Mouse (Mus musculus) erythroid progenitor cell, adult 5-6 weeks (primary cell): ENCODE results near the gene Slamf9. TPM values are rescaled to one million over a fixed set of nuclear protein-coding genes. Genes with fewer than 3 reads are reported as not detected.

ENCODE experiments used
- ATAC-seq: replicated peaks from 2 replicates; pipeline ENCODE4 v1.8.0; 2016; ENCODE audit warnings: moderate number of reproducible peaks, mild to moderate bottlenecking, moderate TSS enrichment, inconsistent platforms; ENCODE audit not compliant: poor library complexity, low FRiP score, severe bottlenecking
- total RNA-seq, 2 experiments: library from RNA; stranded (forward) in 1 of 2; stranded (reverse) in 1 of 2; fragments of 150-400 nt in 1 of 2; fragments of 186-747, 209-891 nt in 1 of 2; gene quantifications; 2 replicates each; pipeline versions ENCODE4 v1.2.3 to v1.2.4; 2015 to 2017; ENCODE audit warnings: low replicate concordance in 2 of 2

Slamf9 gene
- 1.1 TPM in 1 of 2 replicates, not detected in the other for total RNA-seq (2015; ENCODE audit: low replicate concordance)
- 0.90 and 2.7 TPM in 2 replicates for total RNA-seq (2017; ENCODE audit: low replicate concordance)

DNA sequence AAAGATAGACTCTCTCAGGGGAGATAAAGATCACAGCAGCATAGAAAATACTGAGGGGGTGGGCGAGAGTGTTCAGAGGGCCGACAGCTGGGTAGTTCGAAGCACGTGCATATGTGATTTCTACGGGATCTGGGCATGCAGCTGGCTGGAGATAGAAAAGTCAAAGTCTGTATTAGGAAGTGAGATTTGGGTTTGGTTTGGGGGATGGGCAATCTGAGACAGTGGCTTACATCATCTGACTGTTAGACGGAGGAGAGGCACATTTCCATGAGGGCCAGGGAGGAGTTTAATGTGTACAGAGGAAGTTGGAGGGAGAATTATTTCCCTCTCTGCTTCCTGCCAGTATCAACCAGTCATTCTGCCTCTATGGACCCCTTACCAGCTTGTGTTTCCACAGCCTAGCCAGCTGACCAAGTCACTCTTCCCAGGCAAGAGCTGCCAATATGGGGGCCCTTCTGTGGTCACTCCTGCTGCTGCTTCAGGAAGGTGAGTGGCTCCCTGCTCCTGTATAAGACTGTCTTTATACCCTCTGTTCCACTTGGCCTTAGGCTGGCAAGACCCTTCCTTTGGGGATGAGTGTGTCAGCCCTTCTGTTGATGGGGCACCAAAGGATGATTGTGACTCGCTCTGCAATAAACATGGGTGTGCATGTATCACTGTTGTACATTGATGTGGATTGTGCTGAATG, at the start of gene Slamf9:
Gene Slamf9 (plus strand): TSS at position 305 of the 688 bp plus-strand sequence.
- ATAC-seq, result no peak

DNA sequence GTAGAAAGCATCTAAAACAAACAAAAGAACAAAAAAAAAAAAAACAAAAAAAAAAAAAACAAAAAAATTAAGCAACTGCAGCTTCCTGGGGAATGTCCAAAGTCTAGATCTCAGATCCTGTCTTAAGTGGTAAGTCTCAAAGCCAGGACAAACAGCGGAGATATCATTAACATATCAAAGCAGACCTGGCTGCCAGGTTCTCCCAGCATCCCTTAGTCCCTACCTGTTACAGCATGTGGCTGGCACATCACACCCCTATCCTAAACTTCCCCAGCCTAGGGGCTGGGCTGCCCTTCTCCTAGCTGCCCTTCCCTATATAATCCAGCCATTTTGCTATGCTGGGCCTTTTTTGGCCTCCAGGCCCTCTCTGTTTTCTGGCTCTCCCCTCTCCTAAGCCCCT, 48.7 kb upstream of the Slamf9 start:
- ATAC-seq, result no peak

DNA sequence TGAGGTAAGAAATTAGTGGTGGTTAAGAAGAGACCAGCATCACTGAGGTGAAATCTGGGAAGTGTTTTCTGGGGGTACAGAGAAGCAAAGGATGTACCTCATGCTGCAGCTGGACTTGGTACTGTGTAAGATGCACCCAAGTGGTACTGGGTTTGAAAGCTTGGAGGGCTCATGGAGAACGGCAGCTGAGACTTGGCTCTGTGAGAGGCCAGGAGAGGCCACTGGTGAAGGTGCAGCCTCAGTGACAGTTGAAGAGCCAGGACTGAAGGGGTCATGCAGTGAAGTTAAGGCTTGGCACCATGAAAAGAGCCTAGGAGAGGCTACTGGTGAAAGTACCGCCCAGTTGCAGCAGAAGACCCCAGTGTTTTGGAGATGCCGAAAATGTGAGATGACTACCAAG, 47.3 kb upstream of the Slamf9 start:
- no peak for ATAC-seq

DNA sequence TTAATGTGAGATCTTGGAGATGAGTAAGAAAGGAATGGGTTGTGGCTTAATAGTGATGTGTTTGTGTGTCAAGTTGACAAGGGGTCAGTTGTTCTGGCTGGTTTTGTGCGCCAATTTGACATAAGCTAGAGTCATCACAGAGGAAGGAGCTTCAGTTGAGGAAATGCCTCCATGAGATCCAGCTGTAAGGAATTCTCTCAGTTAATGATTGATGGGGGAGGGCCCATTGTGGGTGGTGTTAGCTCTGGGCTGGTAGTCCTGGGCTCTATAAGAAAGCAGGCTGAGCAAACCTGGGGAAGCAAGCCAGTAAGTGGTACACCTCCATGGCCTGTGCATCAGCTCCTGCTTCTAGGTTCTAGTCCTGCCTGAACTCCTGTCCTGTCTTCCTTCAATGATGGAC, 46.5 kb upstream of the Slamf9 start:
- ATAC-seq, result no peak

DNA sequence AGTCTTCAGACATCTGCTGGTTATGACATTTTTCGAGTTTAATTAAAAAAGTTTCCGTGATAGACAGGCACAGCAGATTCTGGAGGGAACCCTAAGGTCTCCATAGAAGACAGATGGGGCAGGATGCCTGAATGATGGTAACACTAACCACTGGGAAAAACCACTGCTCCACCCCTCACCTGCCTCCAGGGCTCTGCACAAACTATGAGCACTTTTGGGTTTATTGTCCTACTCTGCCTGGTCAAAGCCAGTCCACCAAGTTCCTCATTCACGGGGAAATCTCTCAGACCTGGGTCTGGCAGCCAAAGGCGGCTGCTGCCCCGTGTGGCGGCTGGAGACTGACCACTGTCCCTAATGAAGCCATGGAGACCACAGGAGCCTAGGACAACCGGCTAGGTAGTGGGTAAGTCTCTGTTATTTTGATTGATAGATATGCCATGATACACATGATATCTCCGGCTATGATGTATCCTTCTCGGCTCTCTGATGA, 44.4 kb upstream of the Slamf9 start:
- ATAC-seq, result no peak

DNA sequence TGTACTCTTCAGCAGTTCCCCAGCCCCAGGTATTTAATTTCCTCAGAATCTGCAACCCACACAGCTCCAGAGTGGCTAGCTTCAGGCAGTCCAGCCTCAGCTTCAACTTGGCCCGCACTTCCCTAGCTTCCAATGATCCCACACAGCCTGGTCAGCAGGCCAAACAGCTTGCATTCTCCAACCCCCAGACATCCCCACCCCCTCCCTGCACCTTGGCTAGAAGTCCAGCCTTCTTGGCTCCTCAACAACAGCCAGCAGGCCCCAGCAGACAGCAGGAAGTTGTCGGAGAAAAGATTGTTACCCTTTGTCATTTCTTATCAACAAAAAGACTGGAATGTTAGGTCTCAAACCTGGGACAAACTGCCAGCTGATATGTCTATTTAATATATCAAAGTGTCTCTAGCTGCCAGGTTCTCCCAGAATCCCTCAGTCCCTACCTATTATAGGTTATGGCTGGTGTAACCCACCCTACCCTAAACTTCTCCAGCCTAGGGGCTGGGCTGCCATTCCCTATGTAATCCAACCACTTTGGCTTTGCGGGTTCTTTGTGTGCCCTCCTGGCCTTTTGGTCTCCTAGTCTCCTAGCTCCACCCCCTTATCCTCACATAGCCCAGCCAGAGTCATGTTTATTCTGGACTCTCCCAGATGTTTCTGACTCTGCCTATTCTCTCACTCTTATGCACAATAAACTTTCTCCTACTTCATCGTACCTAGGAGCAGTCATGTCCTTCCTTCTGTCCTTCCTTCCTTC, 43.1 kb upstream of the Slamf9 start:
- ATAC-seq, result no peak

DNA sequence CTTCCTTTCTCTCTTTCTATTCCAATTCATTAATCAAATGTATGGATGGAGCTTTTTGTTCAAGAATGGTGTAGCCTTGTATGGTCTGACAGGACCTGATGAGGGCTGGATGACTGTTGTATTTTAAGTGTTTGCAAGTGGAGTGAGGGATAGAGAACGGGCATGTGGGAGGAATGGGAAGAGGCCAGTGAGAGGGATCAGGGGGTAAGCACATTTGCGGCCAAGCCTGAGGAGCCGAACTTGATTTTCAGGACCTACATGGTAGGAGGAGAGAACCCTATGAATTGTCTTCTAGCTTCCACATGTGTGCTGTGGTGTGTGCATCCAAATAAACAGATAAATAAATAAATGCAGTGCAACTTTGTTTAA, 42.6 kb upstream of the Slamf9 start:
- ATAC-seq, result no peak

DNA sequence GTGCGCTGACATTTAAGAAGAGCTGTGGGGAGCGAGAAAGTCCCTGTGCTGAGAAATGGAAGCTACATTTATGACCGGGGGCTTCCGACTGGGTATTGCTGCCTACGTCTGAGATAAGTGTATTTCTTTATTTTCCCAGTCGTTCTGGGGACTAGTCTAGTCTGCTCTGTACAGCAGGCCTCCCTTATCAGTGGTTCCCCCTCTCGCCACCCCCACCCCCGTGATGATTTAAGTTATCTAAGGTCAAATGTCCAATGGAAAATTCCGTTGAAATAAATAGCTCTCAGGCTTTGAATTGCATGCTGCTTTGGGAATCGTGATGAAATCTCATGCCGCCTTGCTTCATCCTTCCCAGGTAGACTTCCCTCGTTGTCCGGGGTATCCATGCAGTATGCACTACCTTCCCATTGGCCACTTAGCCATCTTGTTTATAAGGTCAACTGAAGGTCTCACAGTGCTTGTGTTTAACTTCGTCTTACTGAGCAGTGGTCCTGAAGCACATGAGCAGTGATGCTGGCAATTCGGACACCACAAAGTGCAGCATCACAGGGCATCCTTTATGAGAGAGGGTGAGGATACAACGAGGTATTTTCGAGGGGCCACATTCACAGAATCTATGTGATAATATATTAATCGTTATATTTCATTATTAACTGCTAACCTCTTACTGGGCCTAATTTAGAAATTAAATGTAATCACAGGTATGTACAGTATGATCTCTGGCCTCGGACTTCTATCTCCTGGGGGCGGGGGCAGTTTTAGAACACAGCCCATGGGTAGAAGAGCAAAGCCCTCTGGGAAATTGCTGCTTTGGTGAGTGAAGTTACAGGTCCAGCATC, 41.9 kb upstream of the Slamf9 start:
- ATAC-seq, result no peak

DNA sequence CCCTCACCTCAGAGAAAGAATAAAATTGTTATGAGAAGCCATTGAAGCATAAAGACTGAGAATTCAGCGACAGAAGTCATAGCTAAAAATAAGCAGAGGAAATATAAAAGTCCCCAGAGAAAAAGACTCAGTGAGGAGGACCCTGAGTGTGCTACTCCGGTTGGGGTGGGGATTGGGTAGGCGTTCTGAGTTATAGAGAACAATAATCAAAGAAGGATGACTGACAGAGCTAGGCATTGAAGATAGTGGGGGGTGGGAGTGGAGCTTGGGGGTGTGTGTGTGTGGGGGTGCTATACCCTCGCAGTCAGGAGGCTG, 41.4 kb upstream of the Slamf9 start:
- no peak for ATAC-seq

DNA sequence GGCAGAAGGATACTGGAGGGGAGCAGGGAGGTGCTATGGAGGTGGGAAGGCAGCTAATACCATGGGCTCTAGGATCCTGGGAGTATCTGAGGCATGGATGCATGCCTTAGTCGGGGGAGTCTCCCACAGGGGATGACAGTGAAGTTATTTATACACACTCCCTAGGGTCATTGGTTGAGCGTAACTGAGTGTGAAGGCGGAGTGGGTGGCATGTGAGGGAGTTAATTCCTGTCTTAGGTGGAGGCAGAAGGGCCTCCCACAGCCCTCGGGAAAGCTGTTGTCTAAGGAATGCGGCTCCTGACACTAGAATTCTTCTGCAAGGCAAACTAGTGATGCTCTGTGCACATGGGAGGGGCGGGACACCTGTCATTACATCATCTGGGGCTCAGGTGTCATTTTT, 38.4 kb upstream of the Slamf9 start:
- ATAC-seq, result no peak

DNA sequence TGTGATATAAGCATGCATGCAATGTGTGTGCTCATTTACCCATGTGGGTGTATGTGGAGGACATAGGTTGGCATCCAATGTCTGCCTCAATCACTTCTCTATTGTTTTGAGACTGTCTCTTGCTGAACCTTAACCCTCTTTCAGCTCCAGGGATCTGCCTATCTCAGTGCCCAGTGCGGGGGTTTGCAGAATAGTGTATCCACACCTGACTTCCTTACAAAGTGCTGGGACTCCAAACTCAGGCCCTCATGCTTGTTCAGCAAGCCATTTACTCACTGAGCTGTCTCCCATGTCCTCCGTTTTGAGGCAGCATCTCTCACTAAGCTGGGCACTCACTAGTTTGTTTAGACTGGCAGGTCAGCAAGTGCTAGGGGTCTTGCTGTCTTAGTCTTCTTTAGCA, 36.5 kb upstream of the Slamf9 start:
- ATAC-seq, result no peak

DNA sequence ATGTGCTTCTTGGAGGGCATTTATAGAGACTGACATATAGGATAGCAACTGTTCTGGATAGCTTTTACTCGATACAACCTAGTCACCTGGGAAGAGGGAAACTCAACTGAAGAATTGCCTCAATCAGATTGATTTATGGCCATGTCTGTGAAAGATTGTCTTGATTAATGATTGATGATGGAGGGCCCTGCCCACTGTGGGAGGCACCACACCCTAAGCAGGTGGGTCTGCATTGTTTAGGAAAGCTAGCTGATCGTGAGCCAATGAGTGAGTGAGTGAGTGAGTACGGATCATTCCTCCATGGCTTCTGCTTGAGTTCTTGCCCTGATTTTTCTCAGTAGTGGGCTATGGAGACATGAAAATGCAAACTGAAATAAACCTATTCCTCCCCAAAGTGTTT, 34.6 kb upstream of the Slamf9 start:
- ATAC-seq, result no peak

DNA sequence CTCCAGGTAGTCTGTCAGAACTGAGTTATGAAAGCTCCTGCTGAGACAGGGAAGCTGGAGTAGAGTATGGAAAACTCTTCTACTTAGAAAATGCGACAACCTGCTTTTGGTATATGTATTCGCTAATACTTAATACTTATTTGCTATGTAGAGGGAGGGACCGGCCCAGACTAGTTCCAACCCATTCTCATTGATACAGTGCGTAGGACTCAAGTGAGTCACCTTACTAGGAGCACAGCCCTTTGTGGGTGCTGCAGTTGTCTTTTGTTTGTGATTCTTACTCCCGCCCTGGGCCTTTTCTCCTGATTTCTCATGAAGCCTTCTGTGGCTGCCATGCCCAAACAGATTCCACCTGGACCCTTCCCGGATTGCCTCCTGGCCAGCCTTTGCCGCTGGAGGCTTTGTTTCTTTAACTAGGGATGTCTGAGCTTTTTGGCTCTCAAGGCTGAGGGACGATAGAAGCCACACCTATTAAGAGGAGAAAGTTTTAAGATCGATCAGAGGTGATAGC, 33.2 kb upstream of the Slamf9 start:
- no peak for ATAC-seq

DNA sequence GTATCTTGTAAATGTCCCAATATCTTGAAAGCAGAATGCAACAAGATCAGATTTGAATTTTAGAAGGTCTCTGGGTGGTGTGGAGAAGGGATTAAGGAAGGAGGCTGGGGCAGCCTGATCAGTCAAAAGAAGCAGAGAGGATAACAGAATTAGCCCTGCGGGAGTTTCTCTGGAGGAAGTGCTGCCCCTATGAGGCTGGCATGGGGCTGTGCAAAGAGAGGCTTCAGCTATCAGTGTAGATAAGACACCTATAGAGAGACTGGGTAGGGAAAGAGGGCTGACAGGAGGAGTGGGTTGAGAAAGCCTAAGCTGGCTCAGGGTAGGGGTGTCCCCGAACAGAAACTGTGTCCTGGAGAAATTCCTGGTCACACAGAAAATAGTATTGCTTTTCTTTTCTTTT, 24.9 kb upstream of the Slamf9 start:
- no peak for ATAC-seq

DNA sequence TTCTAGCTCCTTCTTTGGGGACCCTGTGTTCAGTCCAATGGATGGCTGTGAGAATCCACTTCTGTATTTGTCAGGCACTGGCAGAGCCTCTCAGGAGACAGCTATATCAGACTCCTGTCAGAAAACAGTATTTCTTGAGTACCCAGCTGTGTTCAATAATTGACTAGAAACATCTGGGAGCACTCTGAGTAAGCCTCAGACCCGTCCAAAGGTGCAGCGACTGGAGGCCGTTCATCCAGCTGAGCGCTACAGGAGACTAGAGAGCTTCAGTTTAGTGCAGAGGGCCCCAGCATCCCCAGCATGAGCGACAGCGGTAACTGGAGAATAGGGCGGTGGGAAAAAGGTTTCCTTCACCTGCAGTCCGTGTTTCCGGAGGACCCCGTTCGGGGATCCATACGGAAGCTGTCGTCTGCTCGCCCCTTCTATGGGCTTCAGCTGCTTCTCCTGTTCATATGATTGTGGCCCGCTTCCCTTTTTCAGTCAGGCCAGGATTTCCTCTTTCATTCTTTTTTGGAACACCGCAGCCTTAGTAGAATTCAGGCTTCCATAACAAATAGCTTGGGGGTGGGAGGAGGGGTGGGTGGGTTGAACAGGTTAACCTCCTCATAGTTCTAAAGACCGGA, 24.2 kb upstream of the Slamf9 start:
- ATAC-seq, result no peak

DNA sequence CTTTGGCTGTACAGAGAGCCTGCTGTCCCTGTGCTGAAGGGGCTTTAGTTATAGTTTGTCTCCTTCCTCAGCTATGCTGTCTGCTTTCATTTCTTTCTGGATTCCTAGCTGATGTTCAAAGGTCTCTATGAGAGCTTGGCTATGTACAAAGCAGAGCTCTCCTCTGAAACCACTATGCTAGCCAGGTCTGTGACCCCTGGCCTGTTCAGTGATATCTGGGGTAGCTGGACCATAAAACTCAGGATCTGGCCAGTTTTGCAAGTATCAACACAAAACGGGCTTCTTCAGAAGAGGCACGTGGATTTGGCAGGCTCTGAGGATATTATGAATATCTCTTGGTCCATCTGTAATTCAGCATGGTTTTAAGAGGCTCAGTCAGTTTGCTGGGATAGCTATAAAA, 22.2 kb upstream of the Slamf9 start:
- ATAC-seq, result no peak

DNA sequence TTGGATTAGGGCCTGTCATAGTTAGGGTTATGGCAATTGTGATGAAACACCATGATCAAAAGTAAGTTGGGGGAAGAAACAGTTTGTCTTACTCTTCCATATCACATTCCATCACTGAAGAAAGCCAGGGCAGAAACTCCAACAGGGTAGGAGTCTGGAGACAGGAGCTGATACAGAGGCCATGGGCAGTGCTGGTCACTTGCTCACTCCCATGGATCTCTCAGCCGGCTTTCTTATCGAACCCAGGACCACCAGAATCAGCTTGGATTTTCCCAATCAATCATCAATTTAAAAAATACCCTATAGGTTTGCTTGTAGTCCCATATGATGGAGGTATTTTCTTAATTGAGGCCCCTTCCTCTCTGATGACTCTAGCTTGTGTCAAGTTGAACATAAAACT, 21.3 kb upstream of the Slamf9 start:
- ATAC-seq, result no peak

DNA sequence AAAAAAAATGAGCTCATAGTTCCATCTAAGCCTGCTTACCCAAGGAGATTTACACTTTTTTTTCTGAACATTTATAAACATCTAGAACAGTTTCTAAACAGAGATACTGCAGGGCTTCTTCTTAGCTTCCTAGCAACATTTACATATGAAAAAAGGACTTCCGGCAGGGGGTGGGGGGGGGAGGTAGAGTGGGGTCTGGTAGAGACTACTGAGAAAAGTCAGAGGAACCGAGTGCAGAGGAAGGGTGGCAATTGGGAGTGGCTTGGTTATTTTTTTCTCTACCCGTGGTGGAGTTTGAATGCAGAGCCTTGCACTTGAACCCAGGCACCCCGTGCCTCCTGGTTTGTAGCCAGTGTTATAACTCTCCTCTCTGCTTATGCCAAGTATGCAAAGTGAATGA, 19.7 kb upstream of the Slamf9 start:
- ATAC-seq, result no peak

DNA sequence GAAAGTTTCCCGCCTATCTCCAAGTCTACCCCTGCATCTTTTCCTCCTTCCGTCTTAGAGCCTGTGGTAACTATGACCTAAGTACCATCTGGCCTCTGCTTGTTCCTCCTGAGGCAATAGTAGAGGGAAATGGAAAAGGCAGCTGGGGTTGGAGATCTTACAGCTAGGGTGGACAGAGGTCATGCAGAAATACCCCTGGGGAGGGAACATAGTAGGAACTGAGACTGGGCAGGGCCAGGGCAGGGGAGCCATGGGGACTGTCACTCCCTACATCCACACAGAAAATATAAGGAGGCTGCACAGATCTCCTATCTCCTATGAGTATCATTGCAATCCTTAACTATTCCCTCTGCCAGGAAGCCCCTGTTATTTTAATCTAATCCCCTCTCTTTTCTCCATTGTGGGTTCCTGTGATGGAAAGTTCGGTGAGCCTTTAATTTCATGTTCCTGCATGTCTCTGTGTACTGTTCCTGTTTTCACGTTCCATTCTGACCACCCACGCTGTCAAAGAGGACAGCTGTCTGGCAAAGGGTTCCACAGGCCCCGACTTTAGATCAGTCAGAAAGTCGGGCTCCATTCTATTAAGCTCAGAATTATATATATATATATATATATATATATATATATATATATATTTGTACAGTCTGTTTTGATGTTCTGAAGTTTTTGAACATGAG, 19.0 kb upstream of the Slamf9 start:
- no peak for ATAC-seq

DNA sequence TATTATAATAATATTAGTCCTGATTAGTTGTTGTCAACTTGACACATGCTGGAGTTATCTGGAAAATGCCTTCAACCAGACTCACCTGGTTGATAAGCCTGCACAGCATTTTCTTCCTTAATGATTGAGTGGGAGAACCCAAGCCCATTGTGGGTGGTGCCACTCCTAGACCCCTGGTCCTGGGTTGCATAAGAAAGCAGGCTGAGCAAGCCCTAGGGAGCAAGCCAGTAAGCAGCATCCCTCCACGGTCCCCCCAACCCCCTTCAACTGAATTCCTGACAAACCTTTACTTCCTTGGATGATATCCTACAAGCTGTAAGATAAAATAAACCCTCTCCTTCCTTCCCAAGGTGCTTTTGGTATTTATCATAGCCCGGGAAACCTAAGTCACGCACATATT, 18.0 kb upstream of the Slamf9 start:
- no peak for ATAC-seq
